Mouse (Mus musculus) CD4-positive, CD25-positive, alpha-beta regulatory T cell, adult 2 months (primary cell): ENCODE data around the gene Mast1.

Source experiments
- DNase-seq: peaks from one replicate; pipeline ENCODE4 v3.0.0-alpha.2; 2012; ENCODE audit warnings: low read depth, low spot score

Gene Mast1

DNA sequence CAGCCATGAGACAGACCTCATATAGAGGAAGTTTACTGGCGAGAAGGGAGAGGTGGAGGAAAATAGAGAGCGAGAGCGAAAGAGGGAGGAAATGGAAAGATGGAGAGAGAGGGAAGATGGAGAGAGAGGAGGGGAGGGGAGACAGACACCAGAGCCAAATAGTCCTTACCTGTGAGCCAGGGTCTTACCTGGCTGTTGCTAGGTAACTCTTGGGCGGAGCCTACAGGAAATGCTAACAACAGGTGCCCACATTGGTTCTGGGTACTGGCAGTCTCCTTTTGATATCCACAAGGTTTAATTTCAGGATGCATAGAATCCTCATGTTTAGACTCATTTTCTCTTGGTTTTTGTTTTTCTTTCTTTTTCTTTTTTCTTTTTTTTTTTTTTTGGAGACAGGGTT is 64.1 kb downstream of the Mast1 start:
- peak; percentile 19 for DNase-seq

DNA sequence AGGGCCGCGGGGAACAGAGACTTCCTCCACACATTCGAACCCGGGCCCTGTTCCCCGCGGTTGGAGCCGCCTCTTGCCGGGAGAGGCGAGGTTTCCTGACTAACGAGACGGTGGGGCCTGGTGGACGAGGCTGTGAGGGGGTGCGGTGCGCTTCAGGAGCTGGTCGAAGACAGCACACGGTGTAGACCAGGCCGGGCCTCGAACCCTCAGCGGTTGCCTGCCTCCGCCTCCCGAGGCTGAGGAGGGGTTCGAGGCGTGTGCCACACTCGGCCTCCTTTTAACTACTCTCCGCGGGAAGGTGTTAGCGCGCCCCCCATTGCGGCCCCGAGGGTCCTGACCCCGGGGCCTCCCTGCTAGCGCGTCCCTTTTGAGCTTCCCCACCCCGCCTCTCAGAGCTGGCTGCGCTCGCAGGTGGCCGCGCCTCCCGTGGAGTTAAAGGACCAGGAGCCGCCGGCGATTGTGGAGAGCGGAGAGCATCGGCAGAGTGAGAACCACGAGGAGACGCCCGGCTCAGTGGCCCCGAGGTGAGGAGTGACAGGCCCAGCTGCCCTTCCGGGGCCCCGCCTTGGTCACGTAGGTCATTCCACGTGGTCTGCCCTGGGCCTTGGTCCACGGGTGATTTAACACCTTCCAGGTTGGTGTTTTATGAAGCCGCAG is 64.7 kb downstream of the Mast1 start:
- DNase-seq, result peak; percentile 49

DNA sequence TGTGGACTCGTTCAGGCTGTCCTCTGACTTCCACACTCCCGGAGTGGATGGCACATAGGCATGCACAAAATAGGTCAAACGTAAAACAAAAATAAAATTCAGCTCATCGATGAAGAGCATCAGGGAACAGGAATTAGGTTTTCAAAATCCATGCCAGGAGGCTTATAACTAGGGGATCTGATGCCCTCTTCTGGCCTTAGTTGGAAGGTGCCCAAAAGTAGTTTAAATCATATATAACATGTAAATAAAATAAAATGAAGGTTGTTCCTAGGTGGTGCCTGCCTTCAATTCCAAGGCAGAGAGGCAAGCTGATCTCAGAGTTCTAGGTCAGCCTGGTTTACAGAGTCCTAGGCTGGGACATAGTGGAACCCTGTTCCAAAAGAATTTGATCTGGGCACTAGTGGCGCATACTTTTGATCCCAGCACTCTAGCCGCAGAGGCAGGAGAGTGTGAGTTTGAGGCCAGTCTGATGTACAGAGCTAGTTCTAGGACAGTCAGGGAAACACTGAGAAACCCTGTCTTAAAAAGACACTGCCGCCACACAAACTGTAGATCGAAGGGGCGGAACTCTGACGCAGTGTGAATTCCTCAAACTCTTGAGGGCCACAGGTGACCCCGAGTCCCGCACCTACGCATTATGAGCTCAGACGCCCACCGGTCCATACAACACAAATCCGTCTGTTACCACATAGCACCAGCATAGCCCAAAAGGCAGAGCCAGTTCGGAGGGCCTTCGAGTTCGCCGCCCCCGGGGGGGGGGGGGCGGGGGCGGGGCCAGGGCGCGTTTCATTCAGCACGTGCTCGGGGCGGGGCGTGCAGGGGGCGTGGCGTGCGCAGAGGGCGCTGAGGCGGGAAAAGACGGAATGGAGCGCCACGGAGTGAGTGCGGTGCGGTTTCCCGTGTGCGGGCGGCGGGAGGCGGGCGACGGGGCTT is 65.5 kb downstream of the Mast1 start, which contains the start of gene Syce2:
Syce2 (plus strand) TSS at position 736 of the 933 bp plus-strand sequence.
- peak; percentile 93 for DNase-seq
